Mouse (Mus musculus) frontal cortex, postnatal 10 days (tissue): ENCODE measurements around the gene Plekhf1.

Experiments used
- DNase-seq, 2 experiments: peaks; one replicate each; pipeline ENCODE4 v3.0.0; 2022; ENCODE audit warnings: low spot score in 2 of 2, mixed read lengths in 1 of 2

Gene Plekhf1

DNA sequence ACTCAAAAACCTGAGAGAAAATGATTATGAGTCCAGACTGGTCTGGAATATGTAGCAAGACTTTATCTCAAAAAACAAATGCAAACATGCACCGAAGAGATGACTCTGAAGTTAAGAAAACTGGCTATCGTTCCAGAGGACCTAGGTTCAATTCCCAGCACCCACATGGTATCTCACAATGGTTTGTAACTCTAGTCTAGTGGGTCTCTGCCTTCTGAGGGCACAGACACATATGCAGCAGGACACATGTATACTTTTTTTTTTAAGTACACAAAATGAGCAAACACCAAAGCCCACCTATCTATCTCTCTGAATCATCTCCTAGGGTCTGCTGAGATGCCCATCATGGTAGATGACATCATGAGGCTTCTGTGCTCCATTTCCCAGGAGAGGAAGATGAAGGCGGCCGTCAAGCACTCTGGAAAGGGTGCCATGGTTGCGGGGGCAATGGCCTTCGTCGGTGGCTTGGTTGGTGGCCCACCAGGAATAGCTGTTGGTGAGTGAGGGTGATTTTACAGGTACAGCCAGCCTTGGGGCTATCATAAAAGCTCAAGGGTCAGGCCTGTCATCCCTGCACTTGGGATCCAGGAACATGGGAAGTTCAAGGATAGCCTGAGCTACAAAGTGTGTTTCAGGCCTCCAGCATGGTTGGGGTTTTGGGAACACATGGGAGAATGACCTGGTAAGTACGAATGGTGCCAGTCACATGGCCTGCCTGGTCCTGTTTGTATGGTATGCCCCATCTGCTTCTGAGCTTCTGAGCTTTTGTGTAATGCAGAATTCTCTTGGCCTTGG is 39.3 kb downstream of the Plekhf1 start:
- no peak for DNase-seq

DNA sequence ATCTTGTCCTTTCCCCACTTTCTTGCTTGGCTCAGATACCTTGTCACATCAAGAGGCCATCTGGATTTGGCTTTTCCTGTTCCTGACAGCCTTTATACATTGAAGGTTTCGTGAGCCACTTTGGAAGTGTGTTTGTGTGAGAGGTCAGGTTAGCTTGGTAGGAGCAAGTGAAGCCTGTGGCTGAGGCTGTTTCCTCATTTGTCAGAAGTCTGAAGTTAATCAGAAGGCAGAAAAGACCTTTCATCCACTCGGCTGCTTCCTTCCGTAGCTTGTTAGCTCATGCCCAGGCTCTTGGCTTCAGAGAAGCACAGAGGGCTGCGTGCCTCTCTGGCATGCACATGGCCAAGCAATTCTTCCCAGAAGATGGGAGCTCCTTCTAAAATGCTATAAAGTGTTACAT is 40.0 kb downstream of the Plekhf1 start:
- DNase-seq = no peak

DNA sequence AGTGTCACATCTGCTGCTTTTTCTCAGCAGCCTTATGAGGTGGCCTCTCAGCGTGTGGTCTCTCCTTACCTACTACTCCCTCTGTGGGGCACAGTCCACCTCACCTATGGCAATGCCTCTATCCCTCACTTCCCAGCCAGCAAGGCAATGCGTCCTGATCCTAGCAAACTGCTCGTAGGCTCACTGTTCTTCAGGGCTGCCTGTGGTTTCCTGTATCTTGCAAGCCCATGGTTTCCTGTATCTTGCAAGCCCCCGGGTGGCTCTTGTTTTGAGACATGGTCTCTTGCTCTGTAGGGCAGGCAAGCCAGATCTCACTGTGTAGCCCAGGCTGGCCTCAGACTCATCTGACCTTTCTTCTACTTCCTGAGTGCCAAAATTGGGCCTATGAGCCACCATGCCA is 41.0 kb downstream of the Plekhf1 start:
- no peak for DNase-seq

DNA sequence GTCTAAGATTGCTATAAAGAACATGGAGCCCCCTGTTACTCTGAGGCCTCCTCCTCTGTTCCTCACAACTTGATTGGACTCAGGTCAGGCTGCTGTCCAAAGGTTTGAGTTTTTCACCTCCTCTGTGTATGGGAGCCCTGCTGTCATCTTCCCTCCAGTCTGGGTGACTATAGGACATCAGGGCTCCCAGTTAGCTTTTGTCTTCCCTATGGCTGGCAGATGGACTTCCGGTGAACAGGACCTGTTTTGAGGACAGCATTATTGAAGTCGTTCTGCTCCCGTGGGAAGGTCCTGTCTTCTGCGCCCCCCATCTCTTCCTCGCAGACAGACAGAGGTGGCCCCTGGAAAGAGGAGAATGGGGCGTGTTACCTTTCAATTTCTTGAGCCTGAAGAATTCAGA is 43.0 kb downstream of the Plekhf1 start:
- no peak for DNase-seq

DNA sequence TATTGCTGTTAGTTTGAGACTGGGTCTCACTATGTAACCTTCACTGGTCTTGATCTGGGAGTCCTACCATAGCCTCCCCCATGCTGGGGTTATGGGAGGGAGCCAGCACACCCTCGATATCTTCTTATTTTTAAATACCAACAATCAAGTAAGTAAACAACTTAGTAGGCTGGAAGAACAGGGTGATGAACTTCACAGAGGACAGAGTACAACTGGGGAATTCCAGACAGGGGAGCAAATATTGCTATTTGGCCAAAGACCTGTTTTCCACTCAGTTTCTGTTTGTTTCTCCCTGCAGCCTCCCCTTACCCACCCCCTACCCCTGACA is 43.4 kb downstream of the Plekhf1 start:
- DNase-seq = no peak

DNA sequence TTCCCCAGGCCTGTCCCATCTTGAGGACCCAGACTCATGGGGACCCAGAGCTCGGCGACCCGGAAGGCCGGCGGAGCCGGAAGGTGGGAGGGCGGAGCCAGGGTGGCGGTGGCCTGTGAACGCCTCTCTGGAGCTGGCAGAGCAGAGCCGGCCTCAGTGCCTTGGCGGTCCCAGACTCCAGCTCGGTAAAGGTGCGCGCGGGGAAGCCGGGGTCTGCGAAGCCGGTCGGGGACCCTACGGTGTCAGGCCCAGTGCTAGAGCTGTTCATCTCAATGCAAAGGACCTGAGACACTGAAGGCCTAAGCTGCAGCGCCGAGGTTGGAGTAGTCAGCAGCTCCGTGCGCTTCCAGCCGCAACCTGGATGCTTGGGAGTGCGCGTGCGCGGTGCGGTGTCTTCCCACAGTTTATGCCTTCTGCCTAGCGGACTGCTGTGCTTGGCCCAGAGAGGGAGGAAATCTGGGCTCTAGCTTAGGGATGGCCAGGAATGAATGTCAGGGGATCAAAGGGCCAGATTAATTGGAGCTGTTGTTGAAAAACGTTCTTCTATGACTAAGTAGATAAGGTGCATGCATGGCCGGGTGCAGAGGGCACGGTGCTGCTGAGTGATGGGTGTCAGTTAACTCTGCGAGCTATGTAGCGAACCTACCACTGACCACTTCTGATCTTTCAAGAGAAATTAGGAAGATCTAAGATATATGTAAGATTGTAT is 44.0 kb downstream of the Plekhf1 start:
- peak; percentile 70 to 80 for DNase-seq

DNA sequence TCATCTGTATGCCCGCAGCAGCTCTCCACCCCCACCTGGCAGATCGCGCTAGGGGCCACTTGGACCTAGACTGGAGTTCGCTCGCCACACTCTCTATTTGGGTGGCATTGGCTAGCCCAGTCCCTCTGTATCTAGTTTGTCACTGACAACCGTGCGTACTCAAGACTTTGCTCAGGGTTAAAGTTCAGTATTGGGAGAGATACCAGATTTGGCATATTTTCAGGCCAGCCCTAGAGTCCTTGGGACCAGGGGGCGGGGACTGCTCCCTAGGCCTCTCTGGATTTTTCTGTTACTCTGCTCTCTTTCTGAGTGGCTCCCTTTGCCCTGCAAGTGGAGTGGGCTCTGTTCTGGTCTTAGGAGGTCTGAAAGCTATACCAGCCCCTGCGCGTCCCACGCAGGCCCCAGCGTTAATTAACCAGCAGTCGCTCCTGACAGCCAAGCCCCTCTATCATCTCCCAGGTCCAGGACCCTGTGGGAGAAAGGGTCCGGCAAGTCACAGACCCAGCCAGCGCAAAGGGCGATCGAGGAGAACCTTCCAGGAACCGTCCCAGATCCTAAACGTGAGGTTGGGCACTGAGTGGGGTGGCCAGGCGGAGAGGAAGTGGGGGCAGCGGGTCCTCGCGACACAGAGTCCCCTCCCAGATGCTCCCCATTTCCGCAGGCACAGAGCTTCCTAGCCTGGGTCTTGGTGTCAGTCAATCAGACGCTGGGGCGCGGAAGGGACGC is 44.7 kb downstream of the Plekhf1 start, which contains the start of gene 1600014C10Rik:
Gene 1600014C10Rik (plus strand): TSS at position 256 of the 726 bp plus-strand sequence.
- no peak for DNase-seq

DNA sequence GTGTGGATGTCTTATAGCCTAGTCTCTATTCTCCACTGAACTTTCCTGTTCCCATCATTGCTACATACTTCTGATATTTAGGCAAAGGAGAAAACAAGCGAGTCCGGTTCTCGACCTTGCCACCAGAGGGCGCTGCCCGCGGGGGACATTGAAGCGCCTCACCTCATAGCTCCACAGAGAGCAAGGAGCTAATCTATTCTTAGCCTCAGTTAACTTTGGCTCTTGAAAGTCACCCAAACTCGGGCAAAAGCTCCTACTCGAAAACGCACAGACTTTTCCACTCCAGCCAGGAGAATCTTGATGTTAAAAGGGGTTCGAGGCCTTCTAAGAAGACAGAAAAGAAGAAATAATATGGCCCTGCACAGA is 45.2 kb downstream of the Plekhf1 start:
- DNase-seq = peak; percentile 50 to 69

DNA sequence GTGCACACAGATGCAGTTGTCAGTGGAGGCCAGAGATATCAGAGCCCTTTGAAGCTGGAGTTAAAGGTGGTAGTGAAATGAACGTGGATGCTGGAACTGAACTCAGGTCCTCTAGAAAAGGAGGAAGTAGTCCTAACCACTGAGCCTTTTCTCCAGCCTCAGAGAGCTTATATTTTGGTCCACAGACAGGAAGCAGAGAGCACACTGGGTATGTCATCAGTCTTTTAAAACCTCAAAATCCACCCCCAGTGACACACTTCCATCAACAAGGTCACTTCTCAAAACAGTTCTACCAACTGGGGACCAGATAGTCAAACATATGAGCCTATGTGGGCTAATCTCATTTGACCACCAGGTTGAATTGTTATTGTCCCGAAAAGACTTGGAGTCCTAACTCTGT is 46.5 kb downstream of the Plekhf1 start:
- DNase-seq = no peak

DNA sequence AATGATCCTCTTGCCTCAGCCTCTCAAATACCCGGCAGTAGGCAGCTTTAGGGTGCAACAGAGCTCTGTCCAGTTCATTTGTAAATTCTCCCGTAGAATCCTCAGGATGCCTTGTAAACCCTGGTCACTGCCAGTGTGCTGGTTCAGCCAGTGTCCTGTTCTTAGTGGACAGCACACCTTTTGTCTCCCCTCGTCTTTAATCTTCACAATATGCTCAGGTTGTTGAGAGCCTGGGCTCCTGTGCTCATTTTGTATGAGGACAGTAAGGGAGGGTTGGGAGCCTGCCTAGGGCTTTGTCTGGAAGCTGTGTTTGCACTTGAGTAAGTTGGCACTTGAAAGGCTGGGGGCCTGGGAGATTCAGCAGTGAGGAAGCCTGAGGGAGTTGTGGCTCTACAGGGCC is 47.9 kb downstream of the Plekhf1 start:
- DNase-seq = no peak

DNA sequence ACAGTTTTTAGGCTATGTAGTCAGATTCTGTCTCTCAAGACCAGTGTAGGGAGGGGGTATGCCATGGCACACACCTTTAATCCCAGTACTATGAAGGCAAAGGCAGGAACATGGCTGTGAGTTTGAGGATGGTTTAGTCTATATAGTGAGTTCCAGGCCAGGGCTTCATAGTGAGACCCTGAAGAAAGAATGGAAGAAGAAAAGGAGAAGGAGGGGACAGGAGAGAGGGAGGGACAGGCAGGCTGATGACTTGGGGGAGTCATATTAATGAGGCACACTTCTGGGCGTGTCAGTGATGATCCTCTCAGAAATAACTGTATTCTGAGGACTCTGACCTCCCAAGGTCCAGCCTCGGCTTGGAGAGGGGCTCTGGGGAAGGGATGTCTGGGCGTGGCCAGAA is 51.8 kb downstream of the Plekhf1 start:
- DNase-seq = no peak

DNA sequence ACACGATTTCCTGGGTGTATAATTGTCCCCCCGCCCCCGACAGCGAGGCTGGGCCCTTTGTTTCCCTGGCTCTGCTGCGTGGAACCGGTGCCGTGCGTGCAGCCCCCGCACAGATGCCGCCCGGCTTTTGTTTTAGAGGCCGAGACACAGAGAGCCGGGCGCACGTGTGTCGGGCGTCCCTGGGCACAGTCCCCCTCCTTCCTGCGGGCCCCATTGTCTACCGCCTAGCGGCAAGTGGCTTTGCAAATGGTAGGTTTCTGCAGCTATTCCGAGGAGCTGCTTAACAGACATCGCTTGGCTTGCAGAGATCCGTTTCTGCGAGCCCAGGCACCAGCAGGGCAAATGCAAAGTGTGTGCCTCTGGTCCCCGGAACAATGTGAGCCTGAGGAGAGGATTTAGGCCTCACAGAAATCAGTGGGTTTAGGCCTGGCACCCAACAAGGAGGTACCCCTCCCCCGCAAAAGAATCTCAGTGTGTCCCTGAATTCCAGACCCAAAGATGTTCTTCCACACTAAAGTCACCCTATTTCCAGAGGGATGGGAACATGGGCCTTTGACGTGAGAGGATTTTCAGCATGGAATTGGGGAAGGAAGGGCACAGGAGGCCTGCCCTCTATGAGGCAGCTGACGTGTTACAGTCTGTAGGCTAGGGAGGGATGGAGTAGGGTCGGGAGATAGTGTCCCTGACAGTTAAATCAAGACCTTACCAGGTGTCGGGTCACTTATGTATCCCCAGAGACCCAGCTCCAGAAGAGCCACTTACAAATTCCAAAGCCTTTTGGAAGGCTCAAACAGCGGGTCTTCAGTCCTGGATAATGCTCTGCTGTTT is 53.3 kb downstream of the Plekhf1 start:
- DNase-seq = peak; percentile 30 to 47

DNA sequence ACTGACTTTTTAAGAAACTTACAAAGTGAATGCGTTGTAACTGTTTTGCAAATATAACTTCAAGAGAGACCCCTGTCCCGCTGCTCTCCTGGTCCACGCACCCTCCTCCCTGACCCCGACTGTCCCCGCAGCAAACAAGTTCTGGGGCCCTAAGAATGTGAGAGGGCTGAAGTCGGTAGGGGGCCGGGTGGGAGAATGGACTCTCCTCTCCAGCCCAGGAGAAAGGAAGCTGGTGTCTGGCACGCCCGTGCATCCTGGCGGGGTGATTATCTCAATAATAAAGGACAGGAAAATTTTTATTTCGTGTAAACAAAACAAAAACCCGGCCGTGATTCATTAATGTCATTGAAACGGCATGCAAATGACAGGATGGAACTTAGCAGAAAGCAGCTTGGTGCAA is 53.9 kb downstream of the Plekhf1 start:
- DNase-seq = no peak

DNA sequence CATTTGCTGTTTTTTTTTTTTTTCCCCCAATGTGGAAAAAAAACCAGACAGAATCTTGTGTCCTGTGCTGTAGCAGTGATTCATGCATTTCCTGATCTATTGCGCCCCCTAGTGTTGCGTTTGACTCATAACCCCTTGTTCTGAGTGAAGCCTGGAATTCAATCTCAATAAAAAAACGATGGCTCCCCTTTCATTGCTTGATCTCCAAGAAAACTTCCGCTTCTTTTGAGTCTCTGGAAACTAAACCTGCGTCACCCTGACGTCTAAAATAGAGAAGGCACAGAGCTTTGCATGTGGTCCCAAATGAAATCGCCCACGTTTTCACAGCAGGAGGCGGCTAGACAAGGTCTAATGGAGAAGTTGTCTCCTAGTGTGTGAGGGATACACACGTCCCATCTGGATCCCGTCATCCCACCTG is 60.1 kb downstream of the Plekhf1 start:
- peak; percentile 52 to 56 for DNase-seq
